Mouse (Mus musculus) olfactory bulb, adult 2 months (tissue): ENCODE measurements around the gene Slc16a10. TPM values are rescaled to one million over a fixed set of nuclear protein-coding genes. Genes with fewer than 3 reads are reported as not detected.

ENCODE experiments used
- H3K27ac ChIP-seq: fragments of 200-500 bp; 2 replicates; pipeline ENCODE4 v1.5.1; 2012; ENCODE audit warnings: low read depth, low read length; ENCODE audit not compliant: insufficient read depth
- H3K4me1 ChIP-seq: fragments of 200-500 bp; 2 replicates; pipeline ENCODE4 v1.6.1; 2012; ENCODE audit warnings: low read length; ENCODE audit not compliant: control insufficient read depth, insufficient read depth
- H3K4me3 ChIP-seq: fragments of 200-500 bp; 2 replicates; pipeline ENCODE4 v1.5.1; 2012; ENCODE audit warnings: mild to moderate bottlenecking, low read depth, low read length, moderate library complexity; ENCODE audit not compliant: insufficient read depth
- CTCF ChIP-seq: fragments of 200-500 bp; IDR thresholded peaks from 2 replicates; pipeline ENCODE4 v1.5.1; 2012; ENCODE audit warnings: low read depth, mild to moderate bottlenecking, low read length, moderate library complexity; ENCODE audit not compliant: insufficient read depth
- POLR2A ChIP-seq: fragments of 200-500 bp; IDR thresholded peaks from 2 replicates; pipeline ENCODE4 v1.6.1; 2012; ENCODE audit warnings: mild to moderate bottlenecking, low read depth, low read length, moderate library complexity; ENCODE audit not compliant: insufficient read depth
- WGBS: fragments of 180-500 bp; shearing (Covaris S2); methylation state at CpG from one replicate; pipeline ENCODE4 v1.1.7; 2018; 5-methylcytosine and 5-hydroxymethylcytosine counted together
- polyA plus RNA-seq: library from polyadenylated mRNA; stranded (reverse); fragments of >200 nt; gene quantifications from 2 replicates; pipeline ENCODE4 v1.2.4, GENCODE M21; 2012; ENCODE audit warnings: low replicate concordance; ENCODE audit not compliant: missing spikeins, insufficient read depth, insufficient read length

Slc16a10 gene
- polyA plus RNA-seq, 1 experiment, result not detected

DNA sequence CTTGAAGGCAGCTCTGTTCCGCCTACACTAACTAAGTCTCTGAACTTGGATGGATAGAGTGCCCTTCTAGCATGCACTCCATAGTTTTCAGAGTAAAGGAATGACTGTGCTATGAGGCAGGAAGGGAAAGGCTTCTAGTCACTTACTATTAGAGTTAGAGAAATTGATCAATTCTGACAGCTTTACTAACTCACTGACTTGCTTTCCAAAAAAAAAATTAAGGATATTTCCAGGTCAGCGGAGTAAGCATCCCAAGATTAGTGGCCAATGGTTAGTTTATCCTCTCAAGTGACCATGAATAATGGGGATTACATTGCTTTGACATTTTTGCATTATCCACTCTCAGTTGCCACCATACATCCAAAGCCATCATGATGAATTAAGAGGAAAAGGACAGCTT is 18.0 kb downstream of the Slc16a10 start:
- TF ChIP-seq POLR2A (no peak), CTCF (no peak)
- H3K27ac ChIP-seq, result no peak overlapping the region
- no peak overlapping the region for H3K4me3 ChIP-seq
- 94% methylated on average over 2 of the region's 2 CpGs for WGBS
- H3K4me1 ChIP-seq, result peaks cover 3% of the 10 kb centered on the region; the same call in 1 of the 2 replicates

DNA sequence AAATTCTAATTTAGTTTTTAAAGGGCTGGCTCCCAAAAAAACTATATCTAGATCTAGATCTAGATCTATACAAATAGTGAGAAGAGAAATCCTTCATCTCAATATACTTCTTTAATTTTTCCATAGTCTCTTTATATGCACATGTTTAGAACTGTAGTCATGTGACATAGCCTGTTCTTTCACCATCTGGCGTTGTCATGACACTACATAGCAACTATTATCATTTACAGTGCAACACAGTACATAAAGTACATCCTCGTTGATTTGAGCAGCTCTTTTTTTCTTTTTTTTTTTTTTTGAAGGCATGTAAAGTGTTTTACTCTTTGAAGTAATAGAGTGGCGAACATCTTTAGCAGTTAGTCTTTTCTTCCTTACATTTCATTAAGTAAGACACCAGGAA is 22.6 kb downstream of the Slc16a10 start:
- WGBS, result 77% methylated on average over 3 of the region's 3 CpGs
- TF ChIP-seq POLR2A, result no peak
- TF ChIP-seq CTCF, result no peak
- Histone ChIP-seq H3K4me3 (no peak overlapping the region), H3K4me1 (no peaks in the 10 kb centered on the region), H3K27ac (no peak overlapping the region)

DNA sequence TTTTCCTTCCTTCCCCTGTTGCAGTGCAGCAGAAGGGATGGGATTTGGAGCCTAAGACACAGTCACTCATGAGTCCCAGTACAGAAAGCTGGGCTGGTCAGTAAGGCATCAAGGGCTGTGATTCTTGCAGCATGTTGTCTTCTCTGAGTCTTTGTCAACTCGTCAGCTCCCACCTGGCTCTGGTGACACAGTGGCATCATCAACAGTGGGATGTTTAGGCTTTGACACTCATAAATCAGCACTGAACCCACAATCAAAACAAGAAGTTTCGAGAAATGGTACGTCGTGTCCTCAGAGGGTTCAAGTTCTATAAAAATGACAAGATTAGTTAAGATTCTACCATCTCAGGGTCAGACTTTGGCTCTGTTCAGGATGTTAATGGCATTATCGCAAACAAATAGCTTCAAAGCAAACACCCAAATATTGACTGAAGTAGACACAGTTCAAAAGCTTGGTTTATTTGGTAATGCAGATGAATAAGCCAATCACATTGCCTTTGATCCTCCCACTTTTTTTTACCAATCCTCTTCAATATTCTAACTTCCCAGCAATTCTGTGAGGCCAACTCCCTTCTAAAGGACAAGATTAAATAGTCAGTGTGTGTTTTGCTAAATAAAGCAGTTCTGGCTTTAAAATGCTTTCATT is 23.2 kb downstream of the Slc16a10 start:
- TF ChIP-seq CTCF, result no peak
- TF ChIP-seq POLR2A, result no peak
- WGBS, result 95% methylated on average over 5 of the region's 5 CpGs

DNA sequence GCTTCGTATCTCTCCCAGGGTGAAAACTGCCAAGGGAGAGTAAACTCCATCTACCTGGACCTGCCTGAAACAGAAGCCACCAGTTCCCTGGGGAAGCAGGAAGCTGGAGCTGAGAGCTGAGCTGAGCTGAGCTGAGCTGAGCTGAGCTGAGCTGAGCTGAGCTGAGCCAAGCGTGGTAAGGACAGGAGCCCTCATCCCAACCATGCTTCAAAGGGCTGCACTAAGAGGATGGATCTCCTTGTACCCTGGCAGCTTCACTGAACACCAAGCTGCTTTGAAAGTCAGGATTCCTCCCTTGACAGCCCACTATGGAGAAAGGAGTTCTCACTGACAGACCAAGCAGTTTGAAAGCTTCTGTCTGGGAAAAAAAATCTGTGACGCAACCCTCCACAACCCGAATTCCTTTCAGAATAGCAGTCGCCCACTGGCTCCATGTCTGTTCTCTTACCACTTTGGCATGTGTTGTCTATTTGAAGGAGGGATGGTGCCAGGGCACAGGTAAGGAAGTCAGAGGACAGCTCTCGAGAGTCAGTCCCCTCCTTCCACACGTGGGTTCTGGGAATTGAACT is 28.5 kb downstream of the Slc16a10 start:
- Histone ChIP-seq H3K4me3 (no peak overlapping the region), H3K4me1 (no peaks in the 10 kb centered on the region), H3K27ac (no peak overlapping the region)
- TF ChIP-seq POLR2A (no peak), CTCF (no peak)
- WGBS, result 89% methylated on average over 7 of the region's 7 CpGs

More for the DNA sequence above, 23.2 kb downstream of the Slc16a10 start:
- H3K4me3 ChIP-seq, result no peak overlapping the region
- H3K27ac ChIP-seq, result no peak overlapping the region
- no peaks in the 10 kb centered on the region for H3K4me1 ChIP-seq

DNA sequence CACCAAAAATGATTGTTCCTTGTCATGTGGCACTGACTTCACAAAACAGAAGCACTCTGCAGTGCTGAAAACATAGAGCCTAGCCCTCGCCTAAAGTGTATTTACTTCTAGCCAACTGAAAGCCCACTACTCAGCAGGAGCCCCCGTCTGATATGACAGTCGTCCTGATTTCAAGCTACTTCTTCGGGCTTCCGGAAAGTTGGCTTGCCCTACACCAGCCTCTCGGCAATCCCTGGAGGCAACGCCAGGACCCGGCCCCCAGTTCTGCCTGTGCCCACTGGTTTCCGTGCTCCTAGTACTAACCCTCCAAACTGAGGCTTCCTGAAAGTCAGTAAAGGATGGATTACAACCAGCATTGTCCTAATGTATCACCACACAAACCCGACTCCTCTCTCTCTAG is 29.8 kb downstream of the Slc16a10 start:
- Histone ChIP-seq H3K4me3 (no peak overlapping the region), H3K27ac (no peak overlapping the region), H3K4me1 (no peaks in the 10 kb centered on the region)
- 93% methylated on average over 10 of the region's 10 CpGs for WGBS
- TF ChIP-seq CTCF (no peak), POLR2A (no peak)

DNA sequence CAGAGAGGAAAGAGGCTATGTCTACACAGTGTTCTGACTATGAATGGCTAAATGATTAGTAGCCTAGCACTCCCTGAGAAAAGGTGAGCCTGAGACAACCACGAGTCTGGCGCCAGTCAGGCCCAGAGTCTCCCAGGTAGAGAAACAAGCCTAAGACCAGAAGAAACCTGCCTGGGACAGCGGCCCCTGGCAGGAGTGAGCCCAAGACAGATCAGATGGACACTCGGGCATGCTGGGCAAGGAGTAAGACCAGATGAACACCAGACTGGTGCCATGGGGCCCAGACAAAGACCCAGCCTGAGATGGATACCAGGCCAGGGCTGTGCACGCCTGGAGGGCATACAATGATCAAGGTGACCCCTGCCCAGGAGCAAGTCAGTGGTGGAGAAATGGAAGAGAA is 32.5 kb downstream of the Slc16a10 start:
- Histone ChIP-seq H3K4me1 (no peaks in the 10 kb centered on the region), H3K4me3 (no peak overlapping the region), H3K27ac (no peak overlapping the region)
- WGBS, result 92% methylated on average over 5 of the region's 5 CpGs
- no peak for TF ChIP-seq POLR2A
- no peak for TF ChIP-seq CTCF

DNA sequence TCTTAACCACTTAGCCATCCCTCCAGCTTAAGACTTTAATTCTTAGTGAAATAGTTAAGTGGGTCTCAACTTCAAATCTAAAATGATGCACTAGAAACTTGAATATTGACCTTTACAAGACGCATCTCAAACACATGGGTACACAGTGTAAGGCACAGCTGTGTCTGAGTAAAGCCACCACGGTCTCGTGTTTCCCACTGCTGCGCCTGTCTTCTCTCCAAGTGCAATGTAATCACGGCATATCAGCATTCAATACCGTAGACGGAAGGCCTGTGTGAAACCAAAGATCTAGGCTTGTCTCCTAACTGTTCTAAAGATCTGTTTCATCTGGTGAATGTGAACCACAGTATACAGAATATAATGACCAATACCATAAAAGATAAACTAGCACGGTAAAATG is 33.1 kb downstream of the Slc16a10 start:
- 93% methylated on average over 8 of the region's 8 CpGs for WGBS
- TF ChIP-seq CTCF, result no peak
- TF ChIP-seq POLR2A, result no peak
- H3K4me1 ChIP-seq, result no peaks in the 10 kb centered on the region
- no peak overlapping the region for H3K4me3 ChIP-seq
- H3K27ac ChIP-seq, result no peak overlapping the region

DNA sequence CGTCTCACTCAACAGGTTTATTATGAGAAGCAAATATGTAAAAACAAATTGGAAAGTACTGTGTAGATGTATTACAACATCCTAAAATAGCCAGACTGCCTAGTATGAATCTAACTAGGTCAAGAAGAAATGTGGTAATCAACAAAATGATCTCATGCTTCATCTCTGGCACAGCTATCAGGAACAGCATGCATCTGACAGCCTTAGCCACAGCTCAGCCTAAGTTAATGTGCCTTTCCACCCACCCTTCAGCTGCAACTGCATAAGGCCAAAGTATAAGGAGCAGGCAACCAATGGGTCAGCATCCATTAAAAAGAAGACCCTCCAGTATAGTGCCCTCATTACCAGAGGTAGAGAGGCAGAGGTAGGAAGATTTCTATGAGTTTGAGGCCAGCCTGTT is 34.1 kb downstream of the Slc16a10 start:
- TF ChIP-seq POLR2A, result no peak
- no peak for TF ChIP-seq CTCF
- WGBS, result 82% methylated on average over 1 of the region's 1 CpGs
- no peak overlapping the region for H3K4me3 ChIP-seq
- peak overlapping the region; percentile 26; the same call in 1 of the 2 replicates for H3K27ac ChIP-seq
- no peaks in the 10 kb centered on the region for H3K4me1 ChIP-seq

DNA sequence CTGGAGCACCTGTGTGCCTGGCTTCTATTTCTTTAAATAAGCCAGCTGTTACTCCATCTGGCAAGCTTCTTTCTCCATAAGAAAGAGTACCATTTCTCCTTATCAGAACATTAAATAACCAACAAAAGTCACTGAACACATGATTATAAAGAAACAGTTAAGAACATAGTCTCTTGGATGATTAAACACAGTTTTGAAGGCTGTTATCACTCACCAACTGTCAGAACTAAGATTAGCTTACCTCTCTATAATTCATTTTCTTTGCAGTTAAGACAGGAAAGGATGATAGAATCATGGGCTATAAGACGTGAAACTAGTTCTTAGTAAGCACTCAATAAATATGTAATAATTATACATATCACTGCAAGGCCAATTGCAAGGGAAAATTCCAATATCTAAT is 36.9 kb downstream of the Slc16a10 start:
- TF ChIP-seq POLR2A, result no peak
- TF ChIP-seq CTCF, result no peak
- Histone ChIP-seq H3K27ac (no peak overlapping the region), H3K4me3 (no peak overlapping the region), H3K4me1 (no peaks in the 10 kb centered on the region)
- 88% methylated on average over 1 of the region's 1 CpGs for whole genome bisulfite sequencing

DNA sequence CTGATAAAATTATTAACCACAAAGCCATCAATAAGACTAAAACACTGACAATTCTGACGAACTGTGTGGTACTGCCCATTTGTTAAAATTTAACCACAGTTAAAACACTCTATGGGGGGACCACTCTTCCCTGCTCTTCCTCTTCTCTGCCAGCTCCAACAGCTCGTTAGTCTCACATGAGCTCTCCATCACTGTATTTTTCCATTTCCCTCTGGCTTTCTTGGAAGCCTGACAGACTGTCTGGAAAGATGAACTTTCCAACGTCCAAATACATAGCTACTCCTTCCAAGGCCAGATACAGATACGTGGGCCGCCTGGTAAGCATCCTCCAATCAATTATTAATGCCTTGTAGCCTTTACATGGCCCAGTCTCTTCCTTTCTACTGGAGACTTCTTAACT is 38.3 kb downstream of the Slc16a10 start:
- Histone ChIP-seq H3K4me1 (no peaks in the 10 kb centered on the region), H3K27ac (no peak overlapping the region), H3K4me3 (no peak overlapping the region)
- TF ChIP-seq POLR2A (no peak), CTCF (no peak)
- WGBS, result 66% methylated on average over 5 of the region's 5 CpGs
